Mouse (Mus musculus): Measurements from ENCODE around the gene B3gnt4.

DNA sequence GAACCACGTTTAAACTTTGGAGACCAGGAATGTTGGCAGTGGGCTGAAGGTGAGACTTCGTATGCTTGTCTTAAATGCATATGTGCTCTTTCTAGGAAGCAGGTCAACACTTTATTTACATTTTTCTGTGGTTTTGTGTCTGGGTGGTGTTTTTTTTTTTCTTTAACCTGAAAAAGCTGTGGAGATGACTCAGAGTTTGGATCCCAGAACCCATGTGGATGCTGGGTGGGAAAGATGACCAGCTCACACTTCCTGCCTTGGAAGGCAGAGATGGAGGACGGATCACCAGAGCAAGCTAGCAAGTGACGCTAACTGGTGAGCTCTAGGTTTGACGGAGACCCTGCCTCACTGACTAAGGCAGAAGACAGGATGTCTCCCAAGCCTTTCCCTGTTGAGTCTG, 4.6 kb downstream of the B3gnt4 start:
- TF ChIP-seq POLR2A (IDR thresholded peaks at IDR 0.05; ENCODE audit: control insufficient read depth, low read depth, low read length) (no peak), CTCF (IDR thresholded peaks at IDR 0.05; ENCODE audit: control insufficient read depth, insufficient read depth, insufficient replicate concordance, low read depth, low read length) (no peak)

Data from testis, adult 2 months (tissue).